Mouse (Mus musculus) urinary bladder, postnatal 10 days (tissue): Measurements from ENCODE around the gene Tagln.

Experiments
- DNase-seq: peaks from one replicate; pipeline ENCODE4 v3.0.0; 2022; ENCODE audit warnings: low spot score

Tagln gene

DNA sequence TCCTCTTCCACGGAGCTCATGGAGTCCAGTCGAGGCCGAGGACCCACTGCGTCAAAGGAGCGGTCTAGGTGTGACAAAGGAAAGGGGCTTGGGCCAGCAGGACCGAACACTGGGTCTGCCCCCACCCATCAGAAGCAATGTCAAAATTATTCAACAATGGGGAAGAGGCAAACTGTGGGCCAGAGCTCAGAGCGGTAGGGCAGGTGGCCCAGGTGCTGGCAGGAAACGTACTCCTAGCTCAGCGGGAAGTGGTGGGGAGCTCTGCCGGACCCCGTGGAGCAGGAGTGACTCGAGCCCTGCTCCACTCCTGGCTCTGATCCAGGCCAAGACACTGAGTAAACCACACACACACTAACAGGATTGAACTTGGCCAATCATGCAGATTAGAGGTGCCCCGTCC, 9.9 kb upstream of the Tagln start:
- no peak for DNase-seq

DNA sequence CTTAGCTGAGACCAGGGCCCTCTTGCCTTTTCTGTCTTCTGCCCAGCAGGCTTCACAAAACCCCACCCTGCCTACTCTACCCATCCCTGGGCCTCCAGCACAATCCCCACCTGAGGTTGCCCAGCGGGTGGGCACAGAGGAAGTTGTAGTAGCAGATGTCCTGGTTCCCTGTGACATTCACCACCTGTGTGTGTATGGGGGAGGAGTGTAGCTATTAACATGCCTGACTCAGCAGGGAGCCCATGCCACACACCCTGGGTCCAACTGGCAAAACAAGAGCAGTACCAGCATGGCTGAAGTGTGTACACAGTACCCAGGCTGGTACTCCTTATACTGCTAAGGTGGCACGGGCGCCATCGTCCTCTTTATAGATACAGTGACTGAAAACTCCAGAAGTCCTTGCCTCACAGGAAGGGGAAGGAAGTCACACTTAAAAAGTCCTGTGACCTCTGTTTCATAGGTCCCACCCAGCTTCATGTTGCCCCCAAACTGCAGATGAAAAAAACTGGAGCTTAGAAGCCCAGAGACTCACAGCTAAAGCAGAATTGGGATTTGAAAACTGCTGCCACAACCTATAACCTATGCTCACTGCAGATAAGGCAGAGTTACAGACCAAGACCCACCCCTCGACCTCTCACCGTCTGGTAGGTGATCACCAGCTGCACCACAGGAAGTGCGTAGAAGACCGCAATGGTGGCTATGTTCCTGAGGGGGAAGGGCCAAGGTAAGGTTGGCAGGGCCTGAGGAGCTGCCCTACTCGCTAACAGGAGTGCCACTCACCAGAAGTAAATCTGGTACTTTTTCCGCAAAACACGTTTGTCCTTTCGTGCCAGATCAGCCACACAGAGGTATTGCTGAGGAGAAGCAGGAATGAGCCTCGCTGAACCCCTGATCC, 8.9 kb upstream of the Tagln start:
- DNase-seq: no peak

DNA sequence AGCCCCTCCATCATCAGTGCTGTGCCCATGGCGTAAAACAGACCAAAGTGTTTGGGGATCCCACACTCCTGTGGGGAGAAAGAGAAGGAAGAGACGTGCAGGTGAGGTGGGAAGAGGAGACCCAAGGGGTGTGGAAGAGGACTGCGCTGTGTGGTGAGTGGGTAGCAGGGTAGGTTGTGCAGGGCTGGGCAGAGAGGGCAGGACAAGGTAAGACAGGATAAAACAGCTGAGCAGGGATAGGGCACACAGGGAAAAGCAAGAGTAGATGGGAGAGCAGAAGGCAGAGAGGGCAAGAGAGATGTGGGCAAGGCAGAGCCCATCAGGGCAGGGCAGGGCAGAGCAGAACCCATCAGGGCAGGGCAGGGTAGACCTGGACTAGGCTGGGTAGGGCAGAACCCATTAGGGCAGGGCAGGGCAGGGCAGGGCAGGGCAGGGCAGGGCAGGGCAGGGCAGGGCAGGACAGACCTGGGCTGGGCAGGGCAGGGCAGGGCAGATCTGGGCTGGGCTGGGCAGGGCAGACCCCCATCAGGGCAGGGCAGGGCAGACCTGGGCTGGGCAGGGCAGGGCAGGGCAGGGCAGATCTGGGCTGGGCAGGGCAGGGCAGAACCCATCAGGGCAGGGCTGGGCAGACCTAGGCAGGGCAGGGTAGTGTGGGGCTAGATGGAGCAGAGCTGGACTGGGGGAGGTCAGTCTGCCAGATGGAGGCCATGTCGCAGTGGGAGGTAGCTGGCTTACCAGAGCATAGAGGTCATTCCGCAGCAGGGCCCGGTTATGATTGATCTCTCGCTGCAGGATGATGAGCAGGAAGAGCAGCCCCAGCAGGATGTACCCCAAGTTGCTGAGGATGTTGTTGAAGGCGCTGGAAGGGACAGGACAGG, 8.0 kb upstream of the Tagln start:
- no peak for DNase-seq

DNA sequence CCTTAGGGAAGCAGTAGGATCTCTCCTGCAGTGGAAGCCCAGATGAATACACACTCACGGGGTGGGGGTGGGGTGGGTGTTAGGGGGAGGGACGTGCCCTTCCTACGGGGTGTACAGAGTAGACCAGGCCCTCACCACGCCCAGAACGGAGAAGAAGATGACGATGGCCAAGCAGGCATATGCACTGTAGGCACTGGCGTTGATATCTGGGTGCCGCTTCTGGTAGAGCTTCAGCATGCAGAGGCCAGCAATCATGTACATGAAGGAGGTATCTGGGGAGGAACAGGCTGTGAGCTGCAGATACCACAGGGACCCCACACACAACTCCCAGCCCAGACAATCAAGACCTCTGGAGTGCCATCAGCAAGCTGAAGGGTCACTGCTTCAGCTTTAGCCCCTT, 7.1 kb upstream of the Tagln start:
- DNase-seq: no peak

DNA sequence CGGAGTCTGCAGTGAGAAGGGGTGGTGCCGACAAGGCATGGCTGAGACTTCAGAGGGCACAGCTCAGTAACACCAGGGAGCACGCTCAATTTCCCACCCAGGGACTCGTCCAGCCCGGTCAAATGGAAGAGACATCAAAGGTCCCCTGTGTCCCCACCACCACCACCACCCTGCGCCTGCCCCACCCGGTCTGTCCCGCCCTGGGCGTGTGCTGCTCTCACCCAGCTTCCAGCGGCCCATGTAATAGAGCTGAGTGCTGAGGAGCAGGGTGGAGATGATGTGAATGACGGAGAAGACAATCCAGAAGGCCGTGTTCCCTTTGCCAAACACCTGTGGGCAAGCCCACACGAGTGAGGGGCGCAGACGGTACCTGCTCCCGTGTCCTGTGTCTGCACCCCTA, 6.6 kb upstream of the Tagln start:
- DNase-seq: no peak

DNA sequence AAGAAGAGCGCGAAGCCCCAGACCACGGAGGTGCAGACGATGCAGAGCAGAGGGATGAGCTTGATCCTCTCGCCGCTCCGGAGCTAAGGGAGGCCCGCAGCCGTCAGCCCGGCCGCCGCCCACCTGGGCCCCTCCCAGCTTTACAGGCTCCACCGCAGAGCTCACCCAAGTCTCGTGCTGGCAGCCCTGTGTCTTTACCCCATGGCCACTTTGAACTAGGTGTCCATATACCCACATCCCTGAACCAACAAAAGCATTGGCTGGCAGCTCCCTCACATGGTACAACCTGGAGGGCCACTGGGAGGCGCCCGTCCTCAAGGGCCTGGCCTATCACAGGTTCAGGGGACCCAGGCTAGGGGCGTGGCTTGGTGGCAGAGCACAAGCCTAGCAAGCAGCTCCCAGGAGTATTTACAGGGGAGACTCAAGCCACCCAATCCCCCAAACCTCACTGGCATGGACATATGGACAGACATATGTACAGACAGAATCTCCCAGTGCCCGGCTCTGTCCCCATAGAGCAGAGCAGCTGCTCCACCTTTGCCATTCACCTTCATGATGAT, 5.6 kb upstream of the Tagln start:
- DNase-seq: no peak

DNA sequence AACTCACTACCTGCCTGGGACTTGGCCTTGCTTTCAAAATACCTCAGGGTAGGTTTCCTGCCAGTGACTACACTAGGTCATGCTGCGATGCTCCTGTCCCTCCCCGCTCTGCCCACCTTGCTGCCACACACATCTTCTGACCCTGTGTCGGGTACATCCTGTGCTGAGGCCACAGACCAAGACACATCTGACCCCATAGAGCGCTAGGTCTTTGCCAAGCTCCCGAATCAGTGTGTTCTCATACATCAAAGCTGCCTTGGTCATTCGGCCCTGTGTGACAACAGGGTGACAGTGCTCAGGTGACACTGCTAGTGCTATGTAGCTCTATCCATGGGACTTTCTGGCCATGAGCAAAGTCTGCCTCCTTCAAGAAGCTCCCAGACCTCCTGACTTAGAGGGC, 3.9 kb upstream of the Tagln start:
- no peak for DNase-seq

DNA sequence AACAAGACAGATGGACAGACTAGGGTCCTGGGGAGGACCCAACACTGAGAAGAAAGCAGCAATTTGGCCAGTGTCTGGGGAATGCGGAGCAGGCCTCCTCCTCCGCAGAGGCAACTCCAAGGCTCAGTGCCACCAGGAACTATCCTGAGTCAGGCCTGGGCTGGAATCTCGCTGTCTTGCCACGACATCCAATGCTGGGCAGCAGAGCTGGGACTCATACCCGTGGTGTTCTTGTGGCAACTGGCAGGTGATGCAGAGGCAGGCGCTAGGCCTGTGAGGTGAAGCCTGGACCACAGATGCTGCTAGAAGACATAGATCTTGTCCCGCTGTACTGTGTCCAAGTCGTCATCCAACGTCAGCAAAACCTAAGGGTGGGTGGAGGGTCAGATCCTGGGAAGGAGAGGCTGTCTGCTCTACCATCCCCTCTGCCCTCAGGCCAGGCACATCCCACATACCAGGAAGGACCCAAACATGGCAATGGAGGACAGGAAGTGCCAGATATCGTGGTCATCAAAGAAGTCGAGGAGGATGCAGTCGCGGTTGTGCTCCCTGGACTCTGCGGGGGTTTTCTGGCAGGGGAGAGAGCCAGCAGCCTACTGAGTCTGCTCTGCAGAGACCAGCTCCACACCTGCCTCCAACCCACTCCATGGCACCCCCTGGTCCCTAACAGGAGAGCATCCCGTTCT, 3.2 kb upstream of the Tagln start:
- DNase-seq: no peak

DNA sequence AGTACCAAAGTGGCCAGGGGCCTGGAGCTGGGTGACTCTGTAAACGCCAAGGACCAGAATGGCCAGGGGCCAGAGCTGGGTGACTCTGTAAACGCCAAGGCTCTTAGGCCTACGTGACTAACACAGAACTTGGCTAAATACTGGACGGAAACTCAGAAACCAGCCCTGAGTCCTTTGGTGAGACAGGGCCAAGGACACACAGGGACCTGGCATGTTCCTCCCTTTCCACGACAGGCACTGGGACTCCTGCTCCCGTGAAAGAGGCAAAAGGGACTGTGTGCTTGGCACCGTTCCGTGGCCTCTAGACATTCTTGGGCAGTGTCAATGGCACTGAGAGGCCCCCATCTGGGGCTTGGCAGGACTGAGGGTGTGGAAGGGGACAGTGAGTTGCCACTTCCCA, 2.2 kb upstream of the Tagln start:
- no peak for DNase-seq

DNA sequence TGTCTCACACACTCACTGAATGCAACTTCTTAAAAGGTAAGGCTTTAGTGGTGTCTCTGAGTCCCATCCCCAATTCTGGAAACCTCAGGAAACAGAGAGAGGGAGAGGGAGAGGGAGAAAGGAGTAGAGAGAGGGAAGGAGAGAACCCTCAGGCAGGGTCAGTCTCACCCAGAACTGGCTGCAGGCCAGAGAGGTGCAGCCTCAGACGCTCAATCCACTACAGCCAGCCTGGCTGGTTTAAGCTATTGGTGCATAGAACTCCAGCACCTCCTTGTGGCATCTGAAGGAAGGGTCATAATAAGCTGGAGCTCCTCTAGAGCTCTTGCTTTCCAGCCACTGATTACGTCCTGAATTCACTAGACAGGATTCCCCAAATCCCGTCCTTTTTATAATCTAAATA, 1.0 kb upstream of the Tagln start:
- no peak for DNase-seq

DNA sequence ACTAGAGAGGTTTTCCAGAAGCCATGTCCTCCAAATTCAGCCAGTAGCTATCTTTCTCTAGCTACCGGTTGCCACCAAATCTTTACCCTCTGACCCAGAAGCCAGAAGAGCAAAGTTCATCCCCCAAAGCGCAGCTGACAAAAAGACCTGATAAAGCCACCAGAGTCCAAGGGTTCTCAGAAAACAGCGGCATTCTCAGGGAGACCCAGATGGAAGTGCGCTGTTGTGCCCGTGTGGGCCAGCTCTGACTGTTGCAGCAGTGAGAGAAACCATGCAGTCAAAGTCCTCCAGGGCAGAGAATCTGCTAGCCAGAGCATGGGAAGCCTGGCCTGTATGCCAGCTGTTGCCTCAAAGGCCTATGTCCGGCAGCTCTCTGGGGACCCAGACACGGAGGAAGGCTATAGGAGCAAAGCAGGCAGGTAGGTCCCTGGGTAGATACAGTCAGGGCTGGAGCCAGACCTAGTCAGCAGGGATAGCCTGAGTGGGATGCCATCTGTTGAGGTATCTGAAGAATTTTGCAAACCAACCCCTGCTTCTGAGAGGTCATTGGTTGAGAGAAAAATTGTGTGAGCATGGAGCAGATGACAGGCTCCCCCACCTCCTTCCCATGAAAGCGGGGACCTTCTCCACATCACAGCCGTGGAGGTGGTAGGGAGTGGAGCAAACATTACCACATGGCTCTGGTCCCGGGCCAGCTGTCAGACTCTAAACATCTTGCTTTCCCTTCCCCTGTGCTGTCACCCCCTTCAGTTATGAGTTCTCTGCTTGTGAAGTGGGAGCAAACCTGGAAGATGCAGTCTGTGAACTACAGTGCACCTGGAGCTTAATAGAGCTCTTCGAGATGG, 3.1 kb downstream of the Tagln start:
- DNase-seq: no peak

DNA sequence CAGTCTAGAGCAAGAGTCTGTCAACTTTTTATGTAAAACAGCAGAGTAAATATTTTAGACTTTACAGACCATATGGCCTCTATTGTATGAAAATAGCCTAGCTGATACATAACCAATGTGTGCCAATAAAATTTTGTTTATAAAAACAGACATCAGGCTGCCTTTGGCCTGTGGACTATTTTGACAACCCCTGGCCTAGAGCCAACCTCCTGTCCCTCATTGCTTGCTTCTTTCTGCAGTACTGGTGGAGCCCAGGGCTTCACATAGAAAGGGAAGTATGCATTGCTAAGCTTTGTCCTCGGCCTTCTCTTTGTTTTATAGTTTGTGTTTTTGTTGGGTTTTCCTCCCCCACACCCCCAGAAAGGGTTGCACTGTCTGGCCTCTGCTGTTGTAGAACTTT, 3.9 kb downstream of the Tagln start:
- no peak for DNase-seq

DNA sequence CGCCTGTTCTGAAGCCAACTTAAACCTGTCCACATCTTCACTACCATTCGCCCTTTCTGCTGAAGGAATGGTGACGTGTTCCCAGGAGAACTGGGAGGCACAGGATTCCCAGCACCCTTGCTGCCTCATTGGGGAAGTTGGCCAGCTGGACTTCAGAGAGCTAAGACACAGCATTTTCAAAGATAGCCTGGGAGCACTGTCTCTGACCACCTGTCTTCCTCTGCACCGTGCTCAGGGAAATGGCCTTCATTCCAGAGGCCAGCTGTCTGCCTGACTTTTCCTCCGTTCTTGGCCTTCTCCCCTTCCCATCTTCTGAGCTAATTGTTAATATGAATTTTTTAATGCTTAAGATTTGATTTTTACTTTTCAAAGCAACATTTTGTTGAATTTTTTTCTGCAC, 6.6 kb downstream of the Tagln start:
- DNase-seq: no peak

DNA sequence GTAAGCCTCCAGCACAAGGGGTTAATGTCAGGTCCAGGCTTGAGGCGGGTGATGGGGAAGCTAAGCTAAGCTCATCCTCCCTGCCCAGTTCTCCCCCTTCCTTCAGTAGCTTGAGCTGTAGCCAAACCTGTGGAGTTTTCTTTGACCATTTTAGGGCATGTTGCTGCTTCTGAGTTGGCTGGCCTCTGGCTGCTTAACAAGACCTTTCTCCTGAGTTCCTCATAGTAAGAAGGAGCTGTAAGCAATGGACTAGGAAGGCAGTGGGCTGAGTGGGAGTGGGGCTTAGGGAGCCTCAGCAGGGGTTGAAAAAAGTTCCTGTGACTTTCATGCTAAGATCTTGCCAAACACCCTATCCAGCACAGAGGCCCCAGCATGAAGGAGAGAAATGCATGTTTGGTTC, 16.0 kb downstream of the Tagln start:
- no peak for DNase-seq

DNA sequence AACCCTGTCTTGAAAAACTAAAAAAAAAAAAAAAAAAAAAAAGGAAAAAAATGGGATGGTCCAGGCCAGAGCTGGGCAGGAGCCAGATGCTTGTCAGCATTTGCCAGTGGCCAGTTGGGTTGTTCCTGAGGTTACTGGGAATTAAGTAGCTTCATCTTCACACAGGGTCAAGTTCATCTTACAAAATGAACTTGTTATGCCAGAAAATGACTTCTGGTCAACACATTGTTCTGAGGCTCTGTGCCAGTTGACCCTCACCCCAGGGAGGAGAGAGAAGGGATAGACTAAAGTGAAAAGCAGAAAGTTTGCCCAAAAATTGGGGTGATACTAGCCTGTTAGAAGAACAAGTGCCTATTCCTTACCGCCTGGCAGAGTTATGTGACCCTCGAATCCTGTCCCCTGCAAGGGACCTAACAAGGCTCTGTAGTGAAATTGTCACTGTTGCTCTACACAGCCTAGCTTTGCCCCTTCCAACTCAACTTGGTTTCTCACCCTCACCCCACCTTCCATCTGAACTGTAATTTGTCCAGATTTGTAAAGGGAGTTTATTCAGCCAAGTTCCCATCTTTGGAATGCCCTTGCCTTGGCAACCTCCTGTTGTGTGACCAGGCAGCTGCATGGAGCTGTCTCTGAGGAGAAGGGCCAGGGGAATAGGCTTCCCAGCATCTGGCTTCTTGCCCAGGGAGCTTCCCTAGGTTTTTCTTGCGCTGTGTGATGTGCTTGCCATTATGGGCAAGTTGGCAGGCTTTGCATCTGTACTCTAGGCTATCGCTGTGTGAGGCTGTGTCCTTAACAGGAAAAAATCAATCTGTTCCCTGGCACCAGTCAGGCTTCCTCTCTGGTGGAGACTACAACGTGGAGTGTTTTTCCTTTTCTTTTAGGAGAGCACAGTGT, 18.6 kb downstream of the Tagln start:
- DNase-seq: peak; percentile 47

DNA sequence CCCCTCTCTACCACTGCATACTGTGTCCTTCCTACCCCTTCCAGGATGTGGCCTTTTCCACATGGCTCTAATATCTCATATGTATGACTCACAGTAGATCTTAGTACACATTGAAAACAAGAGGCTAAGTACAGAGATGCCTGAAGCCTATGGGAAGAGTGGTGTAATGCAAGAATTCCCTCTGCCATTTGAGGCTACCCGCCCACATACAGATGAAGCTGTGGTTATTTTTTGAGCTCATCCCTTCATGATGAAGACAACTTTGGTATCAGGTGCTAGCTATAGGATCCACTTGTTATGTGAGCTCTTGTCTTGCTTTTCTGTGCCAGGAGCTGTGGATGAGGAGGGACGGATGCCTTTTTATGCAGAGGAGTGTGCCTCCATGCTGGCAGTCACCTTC, 20.2 kb downstream of the Tagln start:
- no peak for DNase-seq

DNA sequence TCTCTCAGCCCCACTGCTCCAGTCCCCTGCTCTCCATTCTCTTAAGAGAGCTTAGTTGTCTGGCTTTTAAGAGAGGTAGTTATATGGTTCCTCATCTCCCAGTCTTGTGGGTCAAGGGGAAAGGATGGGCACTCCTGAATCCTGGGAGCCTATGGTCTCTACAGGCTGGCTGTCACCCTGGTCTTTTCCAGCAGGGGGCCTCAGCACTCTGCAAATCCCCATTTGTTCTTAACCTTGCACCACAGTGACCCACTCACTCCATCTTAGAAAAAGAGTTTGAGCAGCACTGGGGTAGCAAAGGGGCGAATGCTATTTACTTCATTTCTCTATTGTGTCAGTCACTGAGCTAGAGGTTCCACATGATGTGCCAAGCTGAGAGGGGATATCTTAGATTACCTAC, 24.2 kb downstream of the Tagln start:
- no peak for DNase-seq

DNA sequence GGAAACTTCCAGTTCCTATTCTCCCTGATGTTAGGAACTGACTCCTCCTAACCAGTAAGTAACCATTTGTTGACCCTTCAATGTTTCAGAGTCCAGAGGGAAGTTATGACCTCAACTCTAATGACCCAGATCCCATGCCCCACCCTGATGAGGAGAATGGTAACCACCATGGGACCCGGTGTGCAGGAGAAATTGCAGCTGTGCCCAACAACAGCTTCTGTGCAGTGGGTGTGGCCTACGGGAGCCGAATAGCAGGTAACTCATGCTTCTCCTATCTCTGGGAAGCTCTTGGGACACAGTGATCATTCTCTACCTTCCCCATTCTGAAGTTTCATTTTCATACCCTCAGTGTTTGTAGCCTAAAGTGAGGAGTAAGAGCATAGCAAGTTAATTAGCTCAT, 24.9 kb downstream of the Tagln start:
- no peak for DNase-seq

DNA sequence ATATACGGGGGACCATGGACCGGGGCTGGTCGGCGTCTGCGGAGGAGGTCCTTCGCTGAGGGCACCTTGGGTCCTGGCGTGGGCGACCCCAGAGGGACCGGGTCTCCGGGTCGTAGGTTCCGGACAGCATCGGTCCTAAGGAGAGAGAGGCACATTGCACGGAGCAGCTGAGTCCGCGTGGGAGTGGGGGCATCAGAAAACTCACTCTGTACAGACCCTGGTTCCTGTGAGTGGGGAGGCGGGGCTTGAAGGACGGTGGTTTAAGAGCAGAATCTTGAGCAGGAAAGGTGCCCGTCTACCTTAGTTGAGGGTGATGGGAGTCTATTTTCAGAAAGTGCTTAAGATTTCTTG, 28.8 kb downstream of the Tagln start:
- DNase-seq: no peak

DNA sequence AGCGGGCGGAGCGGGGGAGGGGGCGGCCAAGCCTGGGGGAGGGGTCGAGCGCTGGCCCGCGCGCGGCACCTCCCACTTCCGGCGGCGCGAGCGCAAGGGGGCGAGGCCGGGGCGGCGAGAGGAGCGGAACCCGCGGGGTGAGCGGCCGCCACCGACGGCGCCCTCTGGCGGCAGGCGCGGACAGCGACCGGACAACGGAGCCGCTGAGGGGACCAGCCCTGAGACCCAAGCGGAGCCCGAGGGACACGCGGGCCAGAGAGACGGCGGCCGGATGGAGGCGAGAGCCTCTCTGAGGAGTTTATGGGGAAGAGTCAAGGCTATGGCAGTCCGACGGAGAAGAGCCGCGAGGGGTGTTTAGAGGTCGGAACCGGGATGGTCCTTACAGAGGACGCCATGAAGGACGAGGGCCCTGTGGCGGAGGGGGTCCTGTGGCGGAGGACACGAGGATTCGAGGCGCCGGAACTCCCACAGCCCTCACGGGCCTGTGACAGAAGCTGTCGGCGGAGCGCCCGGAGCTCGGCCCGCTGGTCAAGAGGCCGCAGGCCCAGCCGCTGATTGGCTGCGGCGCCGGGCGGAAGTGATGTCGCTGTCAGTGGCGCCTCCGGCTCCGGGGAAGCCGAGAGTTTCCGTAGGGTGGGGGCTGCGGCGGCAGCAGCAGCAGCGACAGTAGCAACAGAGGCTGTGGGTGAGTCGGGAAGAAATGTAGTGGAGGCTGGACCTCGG, 29.3 kb downstream of the Tagln start, which contains the start of the genes Pcsk7 and Rnf214:
Pcsk7 (plus strand) TSS at position 143 of the 723 bp plus-strand sequence.
Rnf214 (minus strand) TSS at position 557 of the 723 bp plus-strand sequence.
- peak; percentile 81 for DNase-seq
